Mouse (Mus musculus) gastrocnemius, adult 2 months (tissue): ENCODE measurements around the gene Slc6a19. TPM values are rescaled to one million over a fixed set of nuclear protein-coding genes. Genes with fewer than 3 reads are reported as not detected.
A peak's percentile ranks its signal among the peaks of the same experiment; 100 is the strongest.

Experiments used
- DNase-seq: peaks from one replicate; pipeline ENCODE4 v3.0.0; 2022
- H3K27ac ChIP-seq: fragments of 200-600 bp; 2 replicates; pipeline ENCODE4 v1.8.1; 2022; ENCODE audit warnings: mild to moderate bottlenecking
- H3K4me3 ChIP-seq: fragments of 200-600 bp; 2 replicates; pipeline ENCODE4 v1.8.1; 2022; ENCODE audit warnings: mild to moderate bottlenecking, moderate library complexity
- CTCF ChIP-seq: fragments of 200-600 bp; IDR thresholded peaks from 2 replicates; pipeline ENCODE4 v1.8.1; 2022; ENCODE audit warnings: antibody characterized with exemption, mild to moderate bottlenecking, moderate library complexity
- intact Hi-C: fragments of 180-260 bp; cut with DNase I; formaldehyde crosslinking; loops from one replicate; pipeline ENCODE4 v1.15.1; 2025
- total RNA-seq, 2 experiments: library from RNA; stranded (reverse); gene quantifications; 2 replicates each; pipeline ENCODE4 v1.2.3; 2021

Gene Slc6a19
- total RNA-seq, 2 experiments from 2014 or later: not detected

DNA sequence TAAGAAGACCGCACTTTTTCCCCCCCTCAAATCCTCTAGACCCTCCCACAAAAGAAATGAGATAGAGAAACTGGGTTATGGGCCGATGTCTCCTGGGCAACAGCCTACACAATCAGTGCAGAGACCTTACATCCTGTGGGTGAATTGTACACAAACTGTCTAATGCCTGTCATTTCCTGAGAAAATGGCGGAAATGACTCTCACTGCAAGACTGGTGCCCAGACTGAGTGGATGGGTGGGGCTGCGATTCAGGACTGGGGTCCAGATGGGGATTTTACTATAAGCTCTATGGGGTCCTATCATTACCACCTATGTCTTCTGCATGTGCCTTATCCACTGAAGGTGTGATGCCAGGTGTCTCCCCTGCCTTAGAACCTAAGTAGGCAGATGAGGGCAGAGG, 1.9 kb downstream of the Slc6a19 start:
- intact Hi-C loops: no loop called here
- Histone ChIP-seq H3K27ac (no peak overlapping the region), H3K4me3 (no peak overlapping the region)
- no peak for TF ChIP-seq CTCF
- no peak for DNase-seq

- Histone ChIP-seq H3K27ac (no peak overlapping the region), H3K4me3 (no peak overlapping the region)
- intact Hi-C loops: no loop called here
- TF ChIP-seq CTCF: no peak
- no peak for DNase-seq
Measured at GRCm38 (mm10) chr13:73701161-73701883, 3.3 kb downstream of the Slc6a19 start.

- TF ChIP-seq CTCF: no peak
- H3K27ac ChIP-seq: no peak overlapping the region
- intact Hi-C loops: no loop called here
- H3K4me3 ChIP-seq: no peak overlapping the region
- DNase-seq: no peak
Measured at GRCm38 (mm10) chr13:73700554-73700953, 4.1 kb downstream of the Slc6a19 start.

GRCm38 (mm10) chr13:73699714-73700113, 5.0 kb downstream of the Slc6a19 start:
- no peak overlapping the region for H3K4me3 ChIP-seq
- TF ChIP-seq CTCF: no peak
- no peak for DNase-seq
- intact Hi-C loops: no loop called here
- H3K27ac ChIP-seq: no peak overlapping the region

DNA sequence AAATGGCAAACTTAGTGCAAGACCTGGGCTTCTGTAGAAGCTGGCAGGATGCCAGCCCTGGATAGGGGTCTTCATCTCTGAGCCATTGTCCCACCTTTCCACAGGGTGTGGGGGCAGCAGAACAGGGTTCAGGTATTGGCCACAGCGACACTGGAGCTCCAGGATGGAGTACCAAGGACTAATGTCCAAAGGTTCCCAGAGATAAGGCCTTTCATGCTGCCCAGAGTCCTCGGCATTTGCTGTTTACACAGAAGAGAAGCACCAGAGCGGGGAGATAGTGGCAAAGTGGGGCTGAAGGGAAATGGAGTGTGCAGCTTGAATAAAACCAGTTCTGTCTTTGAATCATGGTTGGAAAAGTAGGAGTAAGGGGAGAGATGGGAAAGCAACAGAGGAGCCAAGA, 8.1 kb downstream of the Slc6a19 start:
- TF ChIP-seq CTCF: no peak
- Histone ChIP-seq H3K27ac (no peak overlapping the region), H3K4me3 (no peak overlapping the region)
- no peak for DNase-seq
- intact Hi-C loops: no loop called here

GRCm38 (mm10) chr13:73694972-73695371, 9.7 kb downstream of the Slc6a19 start:
- DNase-seq: no peak
- intact Hi-C loops: no loop called here
- Histone ChIP-seq H3K4me3 (no peak overlapping the region), H3K27ac (no peak overlapping the region)
- TF ChIP-seq CTCF: no peak

DNA sequence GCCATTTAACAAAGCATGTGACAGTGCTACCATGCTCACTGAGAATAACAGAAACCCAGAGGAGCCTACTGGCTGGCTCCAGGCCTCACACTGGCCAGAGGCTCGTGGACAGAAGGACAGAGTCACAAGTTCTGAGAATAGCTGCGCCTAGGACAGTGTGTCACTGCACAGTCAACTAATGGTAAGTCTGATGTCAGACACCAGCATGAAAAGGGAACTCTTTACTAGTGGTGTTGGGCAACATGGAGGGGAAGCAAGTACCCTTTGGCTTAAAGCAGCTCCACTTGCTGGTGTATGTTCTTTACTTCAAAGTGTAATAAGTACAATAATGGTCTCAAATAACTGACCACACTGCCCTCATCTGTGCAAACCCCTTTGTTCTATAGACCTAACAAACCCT, 11.3 kb downstream of the Slc6a19 start:
- no peak for TF ChIP-seq CTCF
- intact Hi-C loops: loop anchor here (2.0 kb wide), 1 partner anchor 47 kb away; no protein-coding TSS in a partner anchor

DNA sequence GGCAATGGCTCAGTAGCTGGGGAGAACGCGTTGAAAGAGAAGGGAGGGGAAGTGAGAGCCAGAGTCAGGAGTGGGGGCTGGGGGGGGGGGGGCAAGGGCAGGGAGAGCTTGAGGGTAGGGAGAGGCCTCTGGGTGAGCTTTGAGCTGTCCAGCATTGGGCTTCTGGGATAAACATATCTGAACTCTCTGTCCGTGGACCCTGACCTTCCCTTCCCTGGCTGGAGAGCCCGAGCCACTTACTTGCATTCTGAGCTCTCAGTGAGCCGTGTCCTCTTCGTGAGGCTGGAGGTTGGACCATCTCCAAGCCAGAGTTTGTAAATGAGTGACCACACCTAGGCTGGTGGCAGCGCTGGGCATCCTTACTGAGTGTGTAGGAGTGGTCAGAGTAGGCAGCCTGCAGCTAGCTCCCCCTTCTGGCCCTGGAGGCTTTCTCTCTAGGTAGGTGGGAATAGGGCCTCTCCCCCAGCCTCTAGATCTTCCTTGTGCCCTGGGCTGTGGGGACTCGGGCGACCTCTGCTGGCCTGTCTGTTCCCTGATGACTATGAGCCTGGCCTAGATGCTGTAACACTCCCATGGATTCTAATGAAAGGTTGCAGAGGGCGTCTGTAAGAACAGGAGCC, 12.3 kb downstream of the Slc6a19 start:
- peak; percentile 57 for DNase-seq
- Histone ChIP-seq H3K27ac (no peak overlapping the region), H3K4me3 (no peak overlapping the region)
- intact Hi-C loops: loop anchor here (1.0 to 2.0 kb wide), 2 partner anchors 46 to 179 kb away; no protein-coding TSS in a partner anchor
- TF ChIP-seq CTCF: peak; percentile 69

More for the DNA sequence above, 11.3 kb downstream of the Slc6a19 start:
- DNase-seq: no peak
- Histone ChIP-seq H3K4me3 (no peak overlapping the region), H3K27ac (no peak overlapping the region)

DNA sequence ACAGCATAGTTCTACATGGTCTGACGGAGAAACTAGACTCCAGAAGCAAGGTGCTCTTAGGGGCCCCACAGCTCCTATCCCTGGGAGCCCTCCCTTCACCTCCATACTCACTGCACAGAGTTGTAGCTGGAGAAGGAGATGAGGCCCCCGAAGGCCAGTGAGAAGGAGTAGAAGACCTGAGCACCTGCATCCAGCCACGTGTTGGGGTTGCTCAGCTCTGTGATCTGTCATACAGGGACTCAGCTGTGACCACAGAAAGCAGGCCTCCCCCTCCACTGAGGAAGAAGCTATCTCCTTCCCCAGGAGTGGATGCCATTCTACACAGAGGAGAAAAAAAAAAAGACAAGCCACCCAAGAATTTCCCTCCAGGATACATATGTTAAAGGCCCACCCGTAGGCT, 15.7 kb downstream of the Slc6a19 start:
- Histone ChIP-seq H3K27ac (no peak overlapping the region), H3K4me3 (no peak overlapping the region)
- intact Hi-C loops: no loop called here
- no peak for DNase-seq
- no peak for TF ChIP-seq CTCF

- TF ChIP-seq CTCF: no peak
- intact Hi-C loops: no loop called here
- H3K27ac ChIP-seq: no peak overlapping the region
- no peak overlapping the region for H3K4me3 ChIP-seq
- DNase-seq: no peak
Measured at GRCm38 (mm10) chr13:73687601-73688000, 17.1 kb downstream of the Slc6a19 start.

DNA sequence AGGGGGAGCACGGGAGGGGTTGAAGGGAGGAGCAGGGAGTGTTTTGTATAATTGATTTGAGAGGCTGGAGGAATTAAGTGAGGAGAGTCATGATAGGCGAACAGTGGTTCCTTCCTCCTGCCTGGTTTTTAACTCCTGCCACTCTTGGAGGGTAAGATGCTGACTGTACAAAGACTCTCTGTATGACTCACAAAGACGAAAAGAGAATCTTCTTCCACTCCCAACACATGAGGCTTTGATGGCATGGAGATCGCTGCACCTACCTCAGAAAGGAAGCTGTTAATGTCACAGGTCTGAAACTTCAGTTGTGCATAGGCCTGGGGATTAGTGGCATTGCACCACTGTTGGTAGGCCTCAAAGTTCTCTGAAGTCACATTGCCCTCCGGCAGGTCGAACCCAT, 19.2 kb downstream of the Slc6a19 start:
- TF ChIP-seq CTCF: no peak
- intact Hi-C loops: no loop called here

GRCm38 (mm10) chr13:73684412-73684811, 20.3 kb downstream of the Slc6a19 start:
- TF ChIP-seq CTCF: no peak
- DNase-seq: no peak

More for the DNA sequence above, 19.2 kb downstream of the Slc6a19 start:
- no peak for DNase-seq
- H3K27ac ChIP-seq: no peak overlapping the region
- no peak overlapping the region for H3K4me3 ChIP-seq

DNA sequence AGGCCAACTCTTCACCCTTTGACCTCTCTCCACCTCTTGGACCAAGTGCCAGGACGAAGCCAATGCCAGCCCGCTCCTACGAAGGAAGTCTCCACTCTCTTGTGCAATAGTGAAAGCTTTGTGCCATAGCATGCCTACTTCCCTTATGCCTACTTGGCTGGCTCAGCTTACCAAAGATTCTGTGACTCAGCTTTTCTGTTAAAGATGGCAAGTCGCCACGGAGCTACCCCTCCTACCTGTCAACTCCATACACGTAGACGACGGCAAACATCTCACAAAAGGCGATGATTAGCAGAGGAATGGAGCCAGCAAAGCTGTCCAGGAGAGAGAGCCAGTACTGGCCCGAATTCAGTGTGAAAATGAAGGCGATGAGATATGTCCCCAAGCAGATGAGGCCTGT, 21.0 kb downstream of the Slc6a19 start:
- Histone ChIP-seq H3K27ac (no peak overlapping the region), H3K4me3 (no peak overlapping the region)
- intact Hi-C loops: no loop called here
- TF ChIP-seq CTCF: no peak
- DNase-seq: peak; percentile 19

More at GRCm38 (mm10) chr13:73684412-73684811, 20.3 kb downstream of the Slc6a19 start:
- intact Hi-C loops: no loop called here
- H3K27ac ChIP-seq: no peak overlapping the region; the same call in 1 of the 2 replicates
- H3K4me3 ChIP-seq: no peak overlapping the region
